Mouse (Mus musculus): ENCODE results near the gene Gatad1.
"Not testable (repeated sequence)": the region's sequence is repeated elsewhere in the genome, so short reads cannot be mapped to it uniquely, and the experiment has no call there.

Gene Gatad1

GRCm38 (mm10) chr5:3657085-3657484 is at the start of gene Gatad1:
Gene Gatad1 (minus strand): TSS chr5:3657185.
- DNase-seq: no peak

GRCm38 (mm10) chr5:3702180-3702579 is 45.2 kb upstream of the Gatad1 start:
- DNase-seq: no peak

GRCm38 (mm10) chr5:3700025-3700424 is 43.0 kb upstream of the Gatad1 start:
- DNase-seq: no peak

- no peak for DNase-seq
These were observed 39.0 kb upstream of the Gatad1 start for GRCm38 (mm10) chr5:3696031-3696430.

- no peak for DNase-seq
These were observed 38.2 kb upstream of the Gatad1 start for GRCm38 (mm10) chr5:3695191-3695590.

- no peak for DNase-seq
These were observed 36.0 kb upstream of the Gatad1 start for GRCm38 (mm10) chr5:3692956-3693355.

GRCm38 (mm10) chr5:3691283-3691682 is 34.3 kb upstream of the Gatad1 start:
- DNase-seq: no peak

GRCm38 (mm10) chr5:3688298-3688697 is 31.3 kb upstream of the Gatad1 start:
- DNase-seq: no peak

- no peak for DNase-seq
These were observed 13.1 kb upstream of the Gatad1 start for GRCm38 (mm10) chr5:3669938-3670554.

GRCm38 (mm10) chr5:3666585-3666984 is 9.6 kb upstream of the Gatad1 start:
- no peak for DNase-seq

- DNase-seq: no peak
These were observed 8.2 kb upstream of the Gatad1 start for GRCm38 (mm10) chr5:3665225-3665624.

GRCm38 (mm10) chr5:3653801-3654200 is 3.2 kb downstream of the Gatad1 start:
- no peak for DNase-seq

GRCm38 (mm10) chr5:3652903-3653575 is 3.9 kb downstream of the Gatad1 start:
- not testable (repeated sequence) for DNase-seq

- no peak for DNase-seq
These were observed 5.4 kb downstream of the Gatad1 start for GRCm38 (mm10) chr5:3651621-3652020.

GRCm38 (mm10) chr5:3650881-3651280 is 6.1 kb downstream of the Gatad1 start, which contains the start of gene Tmbim7:
Gene Tmbim7 (plus strand): TSS chr5:3651181.
- DNase-seq: no peak

GRCm38 (mm10) chr5:3648849-3649210 is 8.2 kb downstream of the Gatad1 start:
- no peak for DNase-seq

GRCm38 (mm10) chr5:3648206-3648848 is 8.7 kb downstream of the Gatad1 start:
- no peak for DNase-seq

- peak; percentile 90 for DNase-seq
These were observed 9.3 kb downstream of the Gatad1 start for GRCm38 (mm10) chr5:3647708-3648121.

- DNase-seq: peak; percentile 67
These were observed 9.8 kb downstream of the Gatad1 start for GRCm38 (mm10) chr5:3646991-3647707.

- no peak for DNase-seq
These were observed 10.4 kb downstream of the Gatad1 start for GRCm38 (mm10) chr5:3646539-3646938.

- DNase-seq: no peak
These were observed 11.7 kb downstream of the Gatad1 start for GRCm38 (mm10) chr5:3645326-3645725.

GRCm38 (mm10) chr5:3644621-3645020 is 12.4 kb downstream of the Gatad1 start:
- DNase-seq: no peak

GRCm38 (mm10) chr5:3635286-3635685 is 21.7 kb downstream of the Gatad1 start:
- no peak for DNase-seq

All from right cerebral cortex, adult 18-20 months (tissue).